ENCODE assay signal across 28 mouse cellular contexts in the genomic region with DNA sequence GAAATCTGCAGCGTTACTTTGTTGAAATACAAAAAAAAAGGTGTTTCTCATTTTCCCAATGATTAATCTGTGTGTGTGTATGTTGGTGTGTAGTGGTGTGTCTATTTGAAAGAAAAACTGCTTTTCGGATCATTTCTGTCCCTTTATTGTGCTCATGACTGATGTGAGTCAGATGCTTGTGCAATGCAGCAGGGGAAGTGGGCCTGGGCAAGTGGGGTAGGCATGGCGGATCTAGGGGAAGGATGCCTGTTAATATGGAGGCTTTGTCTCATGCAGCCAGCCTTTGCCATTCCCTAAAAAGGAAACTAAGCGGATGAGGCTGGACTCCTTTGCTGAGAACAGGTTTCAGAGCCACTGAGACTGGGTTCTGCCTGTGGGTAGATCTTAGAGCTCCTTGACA. TPM values are rescaled to one million over a fixed set of nuclear protein-coding genes. Genes with fewer than 3 reads are reported as not detected.
DNase-seq lines count a peak whose midpoint lies in the region; ATAC-seq lines count a peak whose summit lies in the region.
"Had no signal": no experiment of that assay in that cellular context is flagged by ENCODE, and none has a peak within 500 bp of the region (broad histone marks: within the 10 kb centered on the region; RNA-seq: fewer than 3 reads in every experiment).

No protein-coding gene starts in this region.

- no peaks in the 10 kb centered on the region for H3K27me3 ChIP-seq in heart, embryonic 12.5 days (replicated peaks)
- H3K27me3 ChIP-seq: CH12.LX; embryonic facial prominence, embryonic 12.5 days; forebrain, embryonic 15.5 days; heart, embryonic 13.5 days had no signal

- no peak overlapping the region for H3K4me2 ChIP-seq in heart, embryonic 12.5 days
- H3K4me2 ChIP-seq: embryonic facial prominence, embryonic 12.5 days; embryonic facial prominence, embryonic 15.5 days; forebrain, embryonic 12.5 days; forebrain, embryonic 15.5 days; heart, embryonic 13.5 days; hindbrain, embryonic 14.5 days had no signal

- no peak overlapping the region for H3K4me3 ChIP-seq in heart, embryonic 12.5 days
- H3K4me3 ChIP-seq: embryonic facial prominence, embryonic 12.5 days; embryonic facial prominence, embryonic 15.5 days; erythroblast, embryonic 14.5 days; forebrain, embryonic 12.5 days; forebrain, embryonic 15.5 days; heart, embryonic 13.5 days had no signal

- H3K9ac ChIP-seq in heart, embryonic 12.5 days, result no peak overlapping the region
- H3K9ac ChIP-seq: embryonic facial prominence, embryonic 12.5 days; embryonic facial prominence, embryonic 15.5 days; forebrain, embryonic 12.5 days; forebrain, embryonic 15.5 days; heart, embryonic 13.5 days; hindbrain, embryonic 14.5 days had no signal

- peak; percentile 55 for DNase-seq in heart, adult 11 months
- no peak for DNase-seq in layer of hippocampus, adult 9-11 months
- no peak for DNase-seq in adrenal gland, postnatal 36 days
- DNase-seq in adrenal gland, adult 8-10 months, result no peak
- DNase-seq in cerebellum, adult 8-10 months, result no peak
- DNase-seq: adrenal gland, adult 2 months; B cell, adult 2 months; cerebellum, adult 9-10 months; gastrocnemius, postnatal 10 days; gastrocnemius, postnatal 36 days; heart, adult 18-20 months; heart, postnatal 14 days had no signal

- H3K4me1 ChIP-seq in heart, embryonic 12.5 days (replicated peaks), result peaks cover 20% of the 10 kb centered on the region; the same call in 1 of the 2 replicates
- H3K4me1 ChIP-seq: embryonic facial prominence, embryonic 12.5 days; embryonic facial prominence, embryonic 15.5 days; forebrain, embryonic 12.5 days; forebrain, embryonic 15.5 days had no signal

- WGBS in heart, embryonic 12.5 days, result 83% methylated on average over 4 of the region's 4 CpGs

- H3K9me3 ChIP-seq in heart, embryonic 12.5 days (replicated peaks), result no peaks in the 10 kb centered on the region
- H3K9me3 ChIP-seq: embryonic facial prominence, embryonic 12.5 days; embryonic facial prominence, embryonic 15.5 days; forebrain, embryonic 12.5 days; forebrain, embryonic 15.5 days; G1E; heart, embryonic 13.5 days had no signal

- peaks cover 6% of the 10 kb centered on the region; the same call in 1 of the 2 replicates for H3K36me3 ChIP-seq in heart, embryonic 12.5 days
- H3K36me3 ChIP-seq: embryonic facial prominence, embryonic 12.5 days; embryonic facial prominence, embryonic 15.5 days; forebrain, embryonic 12.5 days; forebrain, embryonic 15.5 days had no signal

- ATAC-seq in heart, embryonic 12.5 days (ENCODE audit: insufficient number of reproducible peaks, low FRiP score), result no peak
- peak; percentile 96 for ATAC-seq in granulocyte monocyte progenitor cell, adult 5-6 weeks (replicated peaks; ENCODE audit: poor library complexity, severe bottlenecking)
- ATAC-seq in megakaryocyte progenitor cell, adult 5-6 weeks (replicated peaks; ENCODE audit: poor library complexity), result peak; percentile 87
- ATAC-seq: forebrain, embryonic 15.5 days; hindbrain, postnatal 0 days; inflammation-experienced regulatory T-cells, adult 6 months; intestine, embryonic 16.5 days; Patski had no signal

- H3K27ac ChIP-seq in heart, embryonic 12.5 days (ENCODE audit: poor library complexity, severe bottlenecking), result no peak overlapping the region
- H3K27ac ChIP-seq: embryonic facial prominence, embryonic 12.5 days; embryonic facial prominence, embryonic 15.5 days; forebrain, embryonic 12.5 days; forebrain, embryonic 15.5 days; heart, embryonic 13.5 days; hindbrain, embryonic 14.5 days; hindbrain, postnatal 0 days had no signal

RNA-seq across cellular contexts. Expression of a gene that starts 37.6 kb away (rescaled TPM):
- polyA plus RNA-seq in heart, embryonic 12.5 days (2016; fragmentation: Nextera tagmentation; extraction: Ambion mirVana), result 73.7 and 75.2 TPM in 2 replicates
- total RNA-seq in granulocyte monocyte progenitor cell, adult 5-6 weeks (2014; fragmentation: Nextera tagmentation), result 38.0 and 44.1 TPM in 2 replicates
- total RNA-seq in granulocyte monocyte progenitor cell, adult 5-6 weeks (2017), result 46.0 and 49.8 TPM in 2 replicates
- 27.4 and 33.6 TPM in 2 replicates for total RNA-seq in megakaryocyte progenitor cell, adult 5-6 weeks (2015)
- total RNA-seq in megakaryocyte progenitor cell, adult 5-6 weeks (2017), result 46.5 and 48.3 TPM in 2 replicates
- total RNA-seq in adrenal gland, postnatal 36 days (2021), result 10 to 100 TPM; 38.1 to 40.8 TPM
- 10 to 100 TPM; 30.6 to 58.6 (median 43.1) TPM for total RNA-seq in adrenal gland, adult 8-10 months (2022)
